Mouse (Mus musculus): ENCODE results near the gene Prps1l3. TPM values are rescaled to one million over a fixed set of nuclear protein-coding genes. Genes with fewer than 3 reads are reported as not detected.

The Prps1l3 gene
- polyA plus RNA-seq, 1 experiment from 2014 or later, result 87.5 TPM

DNA sequence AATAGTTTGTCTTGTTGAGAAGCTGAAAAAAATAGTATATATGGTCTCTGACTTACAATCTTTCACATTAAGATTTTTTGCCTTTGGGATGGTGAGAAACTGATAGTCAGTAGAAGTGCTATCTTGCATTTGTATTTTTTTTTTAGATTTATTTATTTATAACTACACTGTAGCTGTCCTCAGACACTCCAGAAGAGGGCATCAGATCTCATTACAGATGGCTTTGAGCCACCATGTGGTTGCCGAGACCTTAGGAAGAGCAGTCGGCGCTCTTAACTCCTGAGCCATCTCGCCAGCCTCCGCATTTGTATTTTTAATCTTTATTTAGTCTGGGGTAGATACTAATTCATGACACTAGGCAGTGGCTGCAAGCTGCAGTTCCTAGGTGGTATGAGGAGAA lies 3.2 kb downstream of the Prps1l3 start:
- DNase-seq (no peak), ATAC-seq (ENCODE audit: insufficient read depth) (no peak)
- H3K4me3 ChIP-seq (ENCODE audit: low read depth, low read length), result no peak overlapping the region
- H3K9ac ChIP-seq, result no peak overlapping the region
- H3K36me3 ChIP-seq (ENCODE audit: insufficient read depth), result peaks cover 7% of the 10 kb centered on the region; the same call in 1 of the 2 replicates
- H3K9me3 ChIP-seq (ENCODE audit: low read depth, low read length), result no peaks in the 10 kb centered on the region
- peaks cover 6% of the 10 kb centered on the region; the same call in 1 of the 2 replicates for H3K4me1 ChIP-seq (ENCODE audit: insufficient read depth)
- no peak for TF ChIP-seq CTCF (IDR thresholded peaks at IDR 0.05; ENCODE audit: low read depth)
- H3K27me3 ChIP-seq (ENCODE audit: insufficient read depth, low read length), result no peaks in the 10 kb centered on the region
- 83% methylated on average over 5 of the region's 5 CpGs for WGBS
- no peak overlapping the region for H3K4me2 ChIP-seq
- H3K27ac ChIP-seq (ENCODE audit: low read depth), result no peak overlapping the region

DNA sequence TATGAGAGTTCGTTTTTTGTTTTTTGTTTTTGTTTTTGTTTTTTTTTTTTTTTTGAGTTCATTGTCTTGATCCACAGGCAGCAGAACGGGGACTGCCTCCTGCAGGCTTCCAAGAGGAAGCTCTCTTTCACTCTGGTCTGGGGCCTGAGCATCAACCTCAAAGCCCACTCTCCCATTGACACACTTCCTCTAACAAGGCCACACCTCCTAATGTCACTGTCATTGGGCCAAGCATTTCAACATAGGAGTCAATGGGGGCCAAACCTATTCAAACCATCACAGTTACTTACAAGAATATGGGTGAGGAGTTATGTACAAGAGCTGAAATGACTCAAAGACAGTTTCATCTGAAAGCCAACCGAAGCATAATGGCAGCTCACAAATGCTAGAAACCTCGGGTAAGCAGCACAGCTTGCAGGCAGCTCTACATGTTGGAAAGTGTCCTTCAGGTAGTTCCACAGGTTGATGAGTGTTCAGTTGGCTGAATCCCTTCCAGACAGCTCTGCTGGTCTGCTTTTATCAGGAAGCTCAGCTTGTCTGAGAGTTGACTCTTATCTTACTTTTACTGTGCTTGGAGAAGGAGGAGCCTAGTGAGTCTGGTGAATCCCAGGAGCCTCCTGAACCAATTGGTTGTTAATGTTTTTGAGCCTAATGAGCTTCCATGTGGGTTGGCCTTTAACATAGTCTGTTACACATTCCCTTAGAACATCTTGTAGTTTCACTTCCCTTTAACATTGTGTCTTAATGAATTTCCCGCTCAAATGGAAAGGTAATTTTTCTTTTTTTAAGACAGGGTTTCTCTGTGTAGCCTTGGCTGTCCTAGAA lies 13.7 kb downstream of the Prps1l3 start:
- no peaks in the 10 kb centered on the region for H3K27me3 ChIP-seq (ENCODE audit: insufficient read depth, low read length)
- no peaks in the 10 kb centered on the region for H3K4me1 ChIP-seq (ENCODE audit: insufficient read depth)
- ATAC-seq (ENCODE audit: insufficient read depth) (no peak), DNase-seq (no peak)
- no peak overlapping the region for H3K27ac ChIP-seq (ENCODE audit: low read depth)
- no peak overlapping the region for H3K9ac ChIP-seq
- H3K36me3 ChIP-seq (ENCODE audit: insufficient read depth), result peaks cover 27% of the 10 kb centered on the region
- H3K9me3 ChIP-seq (ENCODE audit: low read depth, low read length), result no peaks in the 10 kb centered on the region
- H3K4me3 ChIP-seq (ENCODE audit: low read depth, low read length), result no peak overlapping the region
- WGBS, result 85% methylated on average over 5 of the region's 5 CpGs
- no peak for TF ChIP-seq CTCF (IDR thresholded peaks at IDR 0.05; ENCODE audit: low read depth)
- no peak overlapping the region for H3K4me2 ChIP-seq

DNA sequence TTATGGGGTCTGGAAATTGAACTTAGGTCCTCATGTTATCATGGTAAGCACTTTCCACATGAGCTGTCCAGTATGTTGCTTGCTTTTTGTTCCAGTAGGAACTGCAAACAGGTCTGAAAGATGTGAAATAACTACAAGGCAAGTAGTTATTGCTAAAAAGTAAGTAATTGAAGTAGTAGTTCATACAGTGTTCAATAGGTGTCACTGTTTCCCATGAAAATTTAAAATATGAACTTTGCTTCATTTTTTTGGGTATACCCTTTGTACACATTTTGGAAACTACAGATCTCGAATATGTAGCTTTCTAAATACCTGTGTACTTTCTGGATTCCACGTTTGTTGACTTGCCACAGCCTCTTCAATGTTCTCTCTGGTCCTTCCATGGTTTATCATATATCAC lies 28.4 kb downstream of the Prps1l3 start:
- H3K4me2 ChIP-seq, result no peak overlapping the region
- 36% methylated on average over 2 of the region's 2 CpGs for WGBS
- TF ChIP-seq CTCF (IDR thresholded peaks at IDR 0.05; ENCODE audit: low read depth), result 0 out of 2 replicates have a peak, but pooled peaks have one; percentile 25
- ATAC-seq (ENCODE audit: insufficient read depth), result no peak
- H3K36me3 ChIP-seq (ENCODE audit: insufficient read depth), result no peaks in the 10 kb centered on the region
- peak; percentile 54 for DNase-seq
- H3K9me3 ChIP-seq (ENCODE audit: low read depth, low read length), result no peaks in the 10 kb centered on the region
- H3K27me3 ChIP-seq (ENCODE audit: insufficient read depth, low read length), result no peaks in the 10 kb centered on the region
- H3K4me3 ChIP-seq (ENCODE audit: low read depth, low read length), result no peak overlapping the region
- H3K4me1 ChIP-seq (ENCODE audit: insufficient read depth), result no peaks in the 10 kb centered on the region
- H3K9ac ChIP-seq, result no peak overlapping the region
- no peak overlapping the region for H3K27ac ChIP-seq (ENCODE audit: low read depth)

DNA sequence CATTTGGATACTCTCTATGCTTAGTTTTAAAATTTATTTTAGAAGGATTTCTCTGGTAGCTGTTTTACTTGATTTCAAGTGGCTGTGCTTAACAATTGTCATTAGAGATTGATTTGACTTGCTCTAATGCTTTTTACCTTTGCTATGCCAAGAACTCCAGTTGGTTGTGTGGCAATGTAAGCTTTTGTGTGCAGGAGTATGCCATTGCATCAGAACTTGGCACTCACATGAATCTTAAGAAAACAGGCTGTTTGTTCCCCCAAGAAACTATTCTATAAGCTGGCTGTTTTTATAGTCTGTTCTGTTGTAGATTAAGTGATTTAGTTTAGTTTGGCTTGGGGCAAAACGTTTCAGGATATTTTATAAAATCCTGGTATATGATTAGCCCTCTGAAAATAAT lies 45.2 kb downstream of the Prps1l3 start:
- ATAC-seq (ENCODE audit: insufficient read depth) (no peak), DNase-seq (peak; percentile 9)
- Histone ChIP-seq H3K4me1 (ENCODE audit: insufficient read depth) (no peaks in the 10 kb centered on the region), H3K4me2 (no peak overlapping the region), H3K36me3 (ENCODE audit: insufficient read depth) (no peaks in the 10 kb centered on the region), H3K27ac (ENCODE audit: low read depth) (no peak overlapping the region), H3K9ac (no peak overlapping the region), H3K27me3 (ENCODE audit: insufficient read depth, low read length) (no peaks in the 10 kb centered on the region), H3K4me3 (ENCODE audit: low read depth, low read length) (no peak overlapping the region), H3K9me3 (ENCODE audit: low read depth, low read length) (no peaks in the 10 kb centered on the region)
- 45% methylated on average over 1 of the region's 1 CpGs for WGBS
- no peak for TF ChIP-seq CTCF (IDR thresholded peaks at IDR 0.05; ENCODE audit: low read depth)

DNA sequence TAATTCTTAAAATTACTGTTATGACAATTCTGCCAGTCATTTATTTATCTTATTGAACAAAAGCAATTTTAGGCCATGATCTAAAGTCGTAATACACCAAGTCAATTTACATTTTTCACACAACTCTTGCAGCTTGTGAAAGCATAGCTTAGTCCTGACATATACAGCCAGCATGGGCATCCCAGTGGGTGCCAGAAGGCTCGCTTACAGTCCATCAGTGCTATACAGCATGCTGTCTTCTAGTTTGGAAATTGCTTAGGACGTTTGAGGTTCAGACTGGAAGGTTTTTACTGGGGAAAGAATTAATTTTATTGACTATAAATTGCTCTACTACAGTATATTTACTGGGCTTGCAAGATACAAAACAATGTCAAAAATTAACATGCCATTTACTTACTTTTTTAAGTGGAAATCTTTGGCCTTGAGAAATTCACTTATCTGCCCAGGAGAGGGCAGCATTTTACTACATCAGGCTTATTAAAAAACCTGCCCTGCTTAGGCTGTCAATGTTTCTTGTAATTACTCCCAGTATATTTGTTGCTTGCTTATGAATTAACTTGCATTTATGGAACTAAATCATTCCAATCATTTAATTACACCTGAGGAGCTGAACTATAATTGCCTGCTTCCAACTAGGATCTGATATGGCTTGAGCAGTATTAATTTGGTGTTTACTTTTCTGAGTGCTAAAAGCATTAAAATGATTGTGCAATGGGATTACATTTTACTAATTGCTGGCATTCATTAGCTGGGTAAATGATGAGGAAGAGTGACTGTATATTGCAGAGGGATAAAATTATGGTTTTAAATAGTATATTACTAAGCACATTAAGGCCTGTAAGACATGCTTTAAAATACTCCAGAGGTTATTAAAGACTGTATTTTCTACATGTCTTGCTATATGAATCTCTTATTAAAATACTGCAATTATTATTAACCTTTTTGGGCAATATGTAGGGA lies 51.2 kb downstream of the Prps1l3 start:
- no peak overlapping the region for H3K9ac ChIP-seq
- ATAC-seq (ENCODE audit: insufficient read depth), result no peak
- 42% methylated on average over 3 of the region's 3 CpGs for WGBS

DNA sequence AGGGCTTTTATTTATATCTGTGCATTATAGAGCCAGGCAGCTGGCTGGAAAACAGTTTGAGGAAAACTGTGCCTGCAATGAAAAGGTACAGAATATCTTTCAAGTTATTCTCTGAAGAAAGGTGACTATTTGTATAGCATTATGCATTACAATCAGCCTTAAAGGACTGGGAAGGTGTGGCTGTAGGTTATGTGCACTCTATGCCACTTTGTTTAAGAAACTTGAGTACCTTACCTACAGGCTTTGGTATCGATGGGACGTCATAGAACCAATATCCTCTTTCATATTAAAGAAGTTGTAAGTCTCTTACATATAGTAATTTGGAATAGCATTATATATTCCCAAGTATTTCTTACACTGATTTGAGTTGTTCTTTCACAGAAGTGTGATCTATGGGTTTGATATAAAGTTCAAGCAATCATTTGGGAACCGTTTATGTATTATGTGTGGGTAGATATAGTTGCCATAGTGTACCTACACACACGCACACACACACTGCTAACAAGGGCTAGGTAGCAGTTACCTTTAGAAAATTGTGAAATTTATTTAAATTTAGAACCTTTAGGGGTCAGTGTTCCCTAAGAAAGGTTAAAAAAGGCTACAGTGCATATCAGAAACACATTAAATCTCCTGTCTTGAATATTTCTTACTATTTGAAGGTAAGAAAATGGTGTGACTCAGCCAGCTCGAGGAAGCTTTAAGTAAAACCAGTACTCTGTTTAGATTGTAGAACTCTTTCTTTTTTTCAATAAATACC lies 55.3 kb downstream of the Prps1l3 start:
- ATAC-seq (ENCODE audit: insufficient read depth) (no peak), DNase-seq (peak; percentile 12)
- H3K27me3 ChIP-seq (ENCODE audit: insufficient read depth, low read length), result no peaks in the 10 kb centered on the region
- 58% methylated on average over 5 of the region's 5 CpGs for WGBS
- H3K4me2 ChIP-seq, result no peak overlapping the region
- TF ChIP-seq CTCF (IDR thresholded peaks at IDR 0.05; ENCODE audit: low read depth), result peak; percentile 16; the same call in 1 of the 2 replicates
- H3K9me3 ChIP-seq (ENCODE audit: low read depth, low read length), result no peaks in the 10 kb centered on the region
- H3K4me1 ChIP-seq (ENCODE audit: insufficient read depth), result no peaks in the 10 kb centered on the region
- no peak overlapping the region for H3K4me3 ChIP-seq (ENCODE audit: low read depth, low read length)
- H3K9ac ChIP-seq, result no peak overlapping the region
- H3K36me3 ChIP-seq (ENCODE audit: insufficient read depth), result no peaks in the 10 kb centered on the region
- no peak overlapping the region for H3K27ac ChIP-seq (ENCODE audit: low read depth)

More for the DNA sequence above, 51.2 kb downstream of the Prps1l3 start:
- Histone ChIP-seq H3K4me2 (no peak overlapping the region), H3K4me3 (ENCODE audit: low read depth, low read length) (no peak overlapping the region), H3K27ac (ENCODE audit: low read depth) (no peak overlapping the region), H3K9me3 (ENCODE audit: low read depth, low read length) (no peaks in the 10 kb centered on the region), H3K36me3 (ENCODE audit: insufficient read depth) (no peaks in the 10 kb centered on the region), H3K4me1 (ENCODE audit: insufficient read depth) (no peaks in the 10 kb centered on the region), H3K27me3 (ENCODE audit: insufficient read depth, low read length) (no peaks in the 10 kb centered on the region)
- peak; percentile 85 for DNase-seq
- TF ChIP-seq CTCF (IDR thresholded peaks at IDR 0.05; ENCODE audit: low read depth), result peak; percentile 68

Other genes with a start within 250 kb of the Prps1l3 start
- gene Slc25a21, start 32.9 kb upstream of the Prps1l3 start, polyA plus RNA-seq (2014; fragmentation: Nextera tagmentation; extraction: Ambion mirVana), result 0.13 and 0.14 TPM in 2 replicates
- gene Mipol1, start within 50 bp of the Prps1l3 start, polyA plus RNA-seq (2014; fragmentation: Nextera tagmentation; extraction: Ambion mirVana), result 9.5 and 10.7 TPM in 2 replicates